Mouse (Mus musculus) frontal cortex, postnatal 10 days (tissue): Measurements from ENCODE around the gene Sh3gl3.

ENCODE experiments used
- DNase-seq, 2 experiments: peaks; one replicate each; pipeline ENCODE4 v3.0.0; 2022; ENCODE audit warnings: low spot score in 2 of 2, mixed read lengths in 1 of 2

Gene Sh3gl3

GRCm38 (mm10) chr7:82173540-82173939, at the start of gene Sh3gl3:
Sh3gl3 (plus strand) TSS chr7:82173840.
- DNase-seq: no peak

GRCm38 (mm10) chr7:82138196-82138595, 35.4 kb upstream of the Sh3gl3 start:
- DNase-seq: no peak

- no peak for DNase-seq
These were observed 26.5 kb upstream of the Sh3gl3 start for GRCm38 (mm10) chr7:82147151-82147550.

GRCm38 (mm10) chr7:82164681-82165080, 9.0 kb upstream of the Sh3gl3 start:
- no peak for DNase-seq

GRCm38 (mm10) chr7:82174571-82175326, 1.1 kb downstream of the Sh3gl3 start:
- DNase-seq: peak; percentile 86

GRCm38 (mm10) chr7:82175327-82175721, 1.7 kb downstream of the Sh3gl3 start:
- peak in 1 of 2 experiments; percentile 18 for DNase-seq

- peak in 1 of 2 experiments; percentile 3 for DNase-seq
These were observed 2.6 kb downstream of the Sh3gl3 start for GRCm38 (mm10) chr7:82176192-82176591.

GRCm38 (mm10) chr7:82177336-82177735, 3.7 kb downstream of the Sh3gl3 start:
- peak in 1 of 2 experiments; percentile 4 for DNase-seq

- DNase-seq: peak in 1 of 2 experiments; percentile 3
These were observed 7.3 kb downstream of the Sh3gl3 start for GRCm38 (mm10) chr7:82180919-82181318.

- DNase-seq: peak in 1 of 2 experiments; percentile 2
These were observed 9.1 kb downstream of the Sh3gl3 start for GRCm38 (mm10) chr7:82182781-82183180.

GRCm38 (mm10) chr7:82191604-82192003, 18.0 kb downstream of the Sh3gl3 start:
- no peak for DNase-seq

GRCm38 (mm10) chr7:82192512-82192911, 18.9 kb downstream of the Sh3gl3 start:
- DNase-seq: no peak

GRCm38 (mm10) chr7:82203111-82203510, 29.5 kb downstream of the Sh3gl3 start:
- no peak for DNase-seq

GRCm38 (mm10) chr7:82204014-82204784, 30.6 kb downstream of the Sh3gl3 start:
- no peak for DNase-seq

- DNase-seq: no peak
These were observed 31.3 kb downstream of the Sh3gl3 start for GRCm38 (mm10) chr7:82204975-82205374.

- no peak for DNase-seq
These were observed 33.1 kb downstream of the Sh3gl3 start for GRCm38 (mm10) chr7:82206787-82207186.

- DNase-seq: no peak
These were observed 47.8 kb downstream of the Sh3gl3 start for GRCm38 (mm10) chr7:82221380-82221933.

GRCm38 (mm10) chr7:82223906-82224846, 50.5 kb downstream of the Sh3gl3 start:
- no peak for DNase-seq

- DNase-seq: no peak
These were observed 59.6 kb downstream of the Sh3gl3 start for GRCm38 (mm10) chr7:82233201-82233600.

- no peak for DNase-seq
These were observed 60.6 kb downstream of the Sh3gl3 start for GRCm38 (mm10) chr7:82234010-82234897.
